Mouse (Mus musculus) ovary, postnatal 36 days (tissue): ENCODE results near the gene Il13ra1.
A peak's percentile ranks its signal among the peaks of the same experiment; 100 is the strongest.

Experiments
- DNase-seq: peaks from one replicate; pipeline ENCODE4 v3.0.0; 2022; ENCODE audit warnings: low spot score, mixed read lengths

Gene Il13ra1

DNA sequence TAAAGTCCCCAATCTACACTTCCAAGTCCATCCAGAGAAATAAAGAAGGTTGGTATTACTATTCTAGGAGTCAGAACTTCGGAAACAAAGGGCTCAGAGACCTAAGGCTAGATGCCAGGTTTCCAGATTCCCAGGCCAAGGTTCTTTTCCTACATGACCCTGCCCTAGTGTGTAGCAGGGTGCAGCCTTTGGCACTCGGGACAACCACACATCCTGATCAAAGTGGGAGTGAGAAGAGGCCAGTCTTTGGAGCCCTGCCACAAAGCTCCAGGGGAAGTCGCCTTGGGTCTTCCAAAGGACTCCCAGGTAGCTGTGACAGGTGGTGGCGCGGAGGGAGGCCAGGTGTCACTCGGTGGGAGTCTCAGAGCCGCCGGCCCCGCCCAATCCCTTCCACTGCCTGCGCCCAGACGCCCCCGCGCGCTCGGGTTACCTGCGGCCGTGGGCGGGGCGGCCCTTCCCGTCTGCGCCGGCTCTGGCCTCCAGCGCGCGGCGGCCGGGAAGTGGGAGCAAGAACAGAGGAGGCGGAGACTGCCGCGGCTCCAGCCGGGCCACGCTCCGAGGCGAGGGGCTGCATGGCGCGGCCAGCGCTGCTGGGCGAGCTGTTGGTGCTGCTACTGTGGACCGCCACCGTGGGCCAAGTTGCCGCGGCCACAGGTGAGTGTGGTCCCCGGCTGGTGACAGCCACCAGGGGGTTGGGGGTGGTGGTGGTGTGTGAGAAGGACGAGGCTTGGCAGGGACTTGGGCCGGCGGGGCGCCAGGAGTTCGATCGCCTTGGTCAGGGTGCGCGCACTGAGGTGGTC is at the start of gene Il13ra1:
Gene Il13ra1, plus strand, starts transcription at position 489 of the 800 bp plus-strand sequence.
- peak; percentile 48 for DNase-seq

DNA sequence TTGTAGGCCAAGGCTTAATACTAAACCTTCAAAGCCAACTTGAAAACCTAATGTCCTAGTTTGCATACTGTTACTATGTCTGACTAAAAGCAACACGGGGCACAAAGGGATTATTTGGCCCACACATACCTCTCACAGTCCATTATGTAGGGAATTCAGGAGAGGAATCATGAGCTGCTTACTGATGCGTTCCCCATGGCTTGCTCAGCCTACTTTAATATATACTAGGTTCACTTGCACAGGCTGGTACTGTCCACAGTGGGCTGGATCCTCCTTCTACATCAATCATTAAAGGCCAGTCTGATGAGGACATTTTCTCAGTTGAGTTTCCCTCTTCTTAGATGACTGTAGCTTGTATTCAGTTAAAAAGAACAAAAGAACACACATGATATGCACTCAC is 37.9 kb upstream of the Il13ra1 start:
- DNase-seq: no peak

DNA sequence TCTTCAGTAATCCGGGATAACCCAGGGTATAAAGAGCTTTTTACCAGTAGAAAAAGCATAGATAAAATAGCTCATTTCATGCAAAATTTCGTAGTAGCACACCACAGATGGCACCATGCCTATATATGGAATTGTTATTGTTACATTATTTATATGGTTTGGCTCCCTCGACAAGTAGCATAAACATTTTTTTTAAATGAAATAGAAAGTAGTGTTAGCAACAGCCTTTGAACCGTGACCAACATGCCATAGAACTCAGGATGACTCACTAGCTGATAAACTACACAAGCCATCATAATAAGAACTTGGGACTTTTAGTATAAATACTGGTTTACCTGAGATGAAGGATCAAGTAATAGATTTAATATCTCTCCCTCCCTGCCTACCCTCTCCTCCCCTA is 34.7 kb upstream of the Il13ra1 start:
- no peak for DNase-seq

DNA sequence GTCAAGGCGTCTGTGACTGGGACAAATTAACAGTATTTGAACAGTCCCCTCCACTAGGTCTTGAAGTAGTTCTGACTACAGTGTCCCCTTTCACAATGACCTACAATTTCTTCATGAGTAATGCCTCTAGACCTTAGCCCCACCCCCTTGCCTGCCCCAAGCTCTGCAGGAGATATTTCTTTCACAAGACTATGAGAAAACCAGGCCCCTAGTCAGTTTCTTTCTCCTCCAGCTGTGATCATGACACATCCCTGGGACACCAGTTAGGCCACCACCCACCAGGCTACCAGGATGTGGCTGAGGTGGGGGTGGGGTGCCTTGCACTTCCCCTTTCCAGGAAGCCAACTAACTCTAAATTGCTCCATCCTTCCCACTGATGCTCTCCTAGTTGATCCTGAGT is 29.0 kb upstream of the Il13ra1 start:
- DNase-seq: no peak

DNA sequence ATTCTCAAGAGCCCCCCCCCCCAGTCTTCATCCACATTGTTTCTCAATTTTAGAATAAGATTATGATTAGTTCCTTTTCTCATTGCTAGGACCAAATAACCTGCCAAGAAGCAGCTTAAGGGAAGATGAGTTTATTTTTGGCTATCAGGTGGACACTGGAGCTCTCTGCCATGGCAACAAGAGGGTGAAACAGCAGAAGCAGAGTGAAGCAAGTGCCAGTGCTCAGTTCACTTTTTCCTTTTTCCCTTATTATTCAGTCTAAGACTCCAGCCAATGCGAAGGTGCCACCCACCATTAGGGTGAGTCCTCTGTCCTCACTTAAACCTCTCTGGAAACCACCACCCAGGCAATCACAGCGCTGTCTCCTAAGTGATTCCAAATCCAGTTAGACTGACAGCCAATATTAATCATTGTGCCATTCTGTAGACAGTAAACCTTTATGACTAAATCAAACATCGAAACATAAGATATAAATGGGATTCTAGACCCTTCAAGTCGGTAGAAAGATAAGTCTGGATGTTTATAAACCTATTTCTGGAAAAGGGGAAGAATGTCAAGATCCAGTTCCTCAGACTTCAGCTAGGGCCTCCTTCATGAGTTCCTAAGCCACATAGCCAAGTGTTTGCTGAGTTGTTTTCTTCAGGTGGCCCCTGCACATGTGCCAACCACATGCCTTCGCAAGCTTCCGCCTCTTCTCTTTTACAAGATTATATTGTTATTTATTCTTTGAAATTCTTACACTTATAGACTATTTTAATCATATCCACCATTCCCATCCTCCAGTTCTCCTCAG is 23.2 kb upstream of the Il13ra1 start:
- DNase-seq: no peak

DNA sequence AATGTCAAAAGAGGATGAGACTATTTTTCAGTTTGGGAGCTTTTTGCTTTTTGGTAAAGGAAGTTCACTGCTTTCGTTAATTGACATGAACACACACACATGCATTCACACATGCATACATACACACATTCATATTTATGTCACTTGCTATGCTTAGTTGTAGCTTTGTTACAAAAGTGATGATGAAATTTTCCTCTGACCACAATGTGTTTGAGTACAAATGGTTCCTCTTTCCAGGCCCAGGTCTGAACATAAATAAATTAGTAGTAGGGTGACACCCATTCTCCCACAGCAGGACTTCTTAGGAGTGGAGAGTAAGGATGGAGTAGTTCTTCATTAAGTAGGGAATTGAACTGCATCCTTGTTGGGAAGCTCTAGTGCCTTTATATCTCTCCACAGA is 11.0 kb upstream of the Il13ra1 start:
- DNase-seq: no peak

DNA sequence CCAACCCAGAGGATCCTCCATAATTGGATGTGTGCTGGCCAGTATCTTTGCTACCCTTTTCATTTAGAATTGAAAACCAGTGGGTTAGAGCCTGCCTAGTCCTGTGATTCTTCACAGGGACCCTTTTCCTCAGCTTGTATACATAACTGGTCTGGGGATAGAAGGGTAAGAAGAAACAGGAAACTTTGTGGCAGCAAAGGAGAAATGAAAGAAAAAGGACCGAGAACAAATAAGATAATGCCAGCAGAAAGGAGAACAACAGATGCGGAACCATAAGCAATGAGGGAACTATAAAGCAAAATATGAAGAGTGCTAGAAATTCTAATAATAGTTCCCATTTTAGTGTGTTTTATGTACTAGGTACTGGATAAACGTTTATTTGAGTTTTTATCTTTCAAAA is 10.6 kb upstream of the Il13ra1 start:
- no peak for DNase-seq

DNA sequence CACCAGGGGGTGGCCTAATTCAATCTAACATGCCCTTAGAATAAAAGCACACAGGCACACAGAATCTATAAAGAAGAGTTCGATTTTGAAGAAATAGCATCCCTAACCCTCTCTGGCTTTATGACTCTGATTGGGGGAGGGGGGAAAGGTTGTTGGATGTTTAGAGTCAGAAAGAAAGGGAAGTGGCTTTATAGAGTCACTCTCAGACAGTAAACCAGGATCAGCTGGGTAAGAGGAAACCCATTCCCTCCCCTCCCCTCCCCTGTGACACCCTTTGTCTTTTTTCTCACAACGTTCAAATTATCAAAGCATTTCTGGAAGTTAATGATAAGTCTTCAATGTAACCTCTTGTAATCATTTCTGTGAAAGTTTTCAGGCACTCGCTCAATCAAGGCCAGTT is 3.3 kb upstream of the Il13ra1 start:
- no peak for DNase-seq

DNA sequence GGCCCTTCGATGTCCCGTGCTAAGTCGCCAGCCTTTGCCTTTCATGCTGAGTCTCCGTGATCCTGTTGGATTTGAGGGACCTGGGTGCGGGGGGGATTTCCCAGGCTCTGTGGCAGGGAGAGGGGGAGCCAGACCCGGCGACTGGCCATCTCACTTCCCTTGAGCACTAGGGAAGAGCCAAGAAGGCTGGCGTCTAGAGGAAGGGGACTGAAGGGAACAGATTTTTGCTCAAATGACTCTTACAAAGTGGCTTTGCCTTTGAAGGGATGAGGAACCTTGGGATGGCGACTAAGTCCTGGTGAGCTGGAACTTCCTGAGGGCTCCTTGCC is 476 bp downstream of the Il13ra1 start:
- no peak for DNase-seq

DNA sequence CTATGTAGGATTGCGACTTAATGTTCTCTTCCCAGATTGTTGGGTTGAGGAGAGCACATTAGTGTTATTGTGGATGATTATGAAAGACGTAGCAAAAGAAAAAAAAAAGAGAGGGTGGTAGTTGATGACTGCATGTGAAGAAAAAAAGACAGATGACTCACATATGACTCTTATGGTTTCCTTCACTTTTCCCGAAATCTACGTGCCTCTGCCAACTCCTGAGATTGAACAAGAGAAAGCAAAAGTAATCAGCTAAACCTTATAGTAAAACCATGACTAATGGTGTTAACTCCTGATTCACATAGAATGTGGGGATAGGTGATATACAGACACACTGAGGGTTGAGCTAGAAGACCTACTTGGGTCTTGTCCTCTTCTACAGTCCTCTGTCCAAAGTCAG is 3.3 kb downstream of the Il13ra1 start:
- DNase-seq: no peak

DNA sequence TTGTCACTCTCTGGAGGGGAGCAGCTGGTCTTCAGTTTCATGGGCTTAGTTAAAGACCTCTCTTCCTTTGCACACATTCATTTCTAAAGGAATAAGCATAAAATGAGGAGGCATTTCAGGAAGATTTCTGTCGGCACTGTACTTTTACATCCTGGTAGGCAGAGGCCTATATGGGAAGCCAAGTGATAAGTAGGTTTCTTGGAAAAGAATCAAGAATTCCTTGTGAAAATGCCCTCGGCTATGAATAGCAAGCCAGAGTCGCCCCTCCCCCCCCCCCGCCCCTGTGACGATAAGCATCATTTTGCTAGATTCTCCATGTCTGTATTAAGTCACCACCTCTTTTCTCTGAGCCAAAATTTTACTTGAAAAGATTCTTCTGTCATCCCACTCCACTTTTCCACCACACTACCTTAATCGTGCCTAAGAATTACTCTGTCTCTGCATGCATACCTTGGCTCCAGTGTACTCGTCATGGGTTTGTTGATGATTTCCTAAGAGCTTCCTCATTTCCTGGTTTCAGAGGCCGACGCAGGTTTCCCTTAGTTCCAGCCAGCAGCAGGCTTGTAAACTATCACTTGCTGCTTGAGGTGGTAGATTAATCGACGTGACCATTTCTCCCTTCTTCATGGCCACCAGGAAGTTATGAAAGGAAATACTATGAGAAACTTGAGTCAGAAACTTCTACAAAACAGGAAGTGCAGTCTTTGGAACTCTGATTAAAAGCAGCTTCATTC is 17.3 kb downstream of the Il13ra1 start:
- no peak for DNase-seq

DNA sequence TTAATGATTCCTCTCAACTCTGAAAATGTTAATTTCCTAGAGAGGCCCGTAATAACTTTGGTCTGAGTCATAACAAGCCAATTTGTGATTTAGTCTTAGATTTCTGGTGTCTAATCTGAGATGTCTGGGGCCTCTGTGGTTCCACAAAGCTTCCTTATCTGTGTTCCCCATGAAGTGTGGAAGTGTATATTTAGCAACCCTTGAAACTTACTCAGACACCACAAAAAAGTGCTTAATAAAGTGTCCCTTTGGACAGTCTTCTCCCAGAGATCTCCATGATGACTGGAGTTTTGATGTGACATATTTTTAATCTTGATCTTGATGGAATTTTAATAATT is 17.8 kb downstream of the Il13ra1 start:
- no peak for DNase-seq

DNA sequence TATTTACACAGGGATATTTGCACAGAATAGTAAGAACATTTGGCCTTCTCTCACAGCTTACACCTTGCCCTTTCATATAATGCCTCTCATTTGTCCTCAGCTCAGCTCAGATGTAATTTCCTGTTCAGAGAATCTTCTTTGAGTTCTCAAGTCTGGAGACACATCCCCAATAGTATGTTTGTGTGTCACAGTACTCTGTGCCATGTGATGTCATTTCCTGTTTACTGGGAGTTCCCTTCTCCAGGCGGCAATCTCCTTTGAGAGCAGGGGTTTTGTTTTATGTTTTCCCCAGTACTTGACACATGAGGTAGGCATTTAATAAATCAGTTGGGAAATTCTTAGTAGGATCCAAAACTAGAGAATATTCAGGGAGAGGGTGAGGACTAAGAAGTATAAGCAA is 24.4 kb downstream of the Il13ra1 start:
- DNase-seq: no peak

DNA sequence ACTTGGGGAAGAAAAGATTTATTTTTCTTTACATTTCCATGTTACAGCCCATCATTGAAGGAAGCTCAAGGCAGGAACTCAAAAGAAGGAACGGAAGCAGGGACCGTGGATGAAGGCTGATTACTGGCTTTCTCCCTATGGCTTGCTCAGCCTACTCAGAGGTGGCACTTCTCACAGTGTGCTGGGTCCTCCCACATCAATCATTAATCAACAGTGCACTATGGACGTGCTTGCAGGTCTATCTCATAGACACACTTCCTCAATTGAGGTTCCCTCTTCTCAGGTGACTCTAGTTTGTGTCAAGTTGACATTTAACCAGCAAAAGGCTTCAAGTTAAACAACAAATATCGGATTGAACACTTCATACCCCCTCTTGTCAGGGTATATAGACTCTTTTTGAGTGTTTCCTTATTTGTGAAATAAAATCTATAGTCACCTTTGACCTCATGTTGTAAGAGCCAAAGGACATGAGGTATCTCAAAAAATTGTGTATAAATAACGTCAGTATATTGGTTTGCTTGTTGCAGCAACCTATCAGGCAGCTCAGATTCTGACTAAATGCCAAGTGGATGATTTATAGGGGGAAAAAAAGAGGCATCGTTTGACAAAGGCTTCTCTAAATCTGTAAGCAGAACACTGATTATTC is 30.2 kb downstream of the Il13ra1 start:
- DNase-seq: no peak

DNA sequence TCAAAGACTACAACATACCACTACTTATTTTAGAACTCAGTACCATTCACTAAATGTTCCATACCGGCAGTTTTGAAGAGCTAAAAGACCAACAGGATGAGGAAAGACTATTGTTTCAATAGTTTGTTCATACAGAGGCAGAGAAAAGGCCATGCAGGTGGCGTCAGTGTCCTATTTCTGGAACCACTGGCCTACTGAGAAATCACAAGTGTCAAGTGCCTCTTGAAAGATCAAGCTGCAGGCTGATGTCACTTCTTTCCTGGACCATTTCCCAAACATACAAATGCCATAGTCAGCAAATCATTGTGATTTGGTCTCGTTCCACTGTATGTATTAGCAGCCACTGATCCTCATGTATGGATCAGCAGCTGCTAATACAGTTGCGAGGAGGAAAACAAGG is 34.8 kb downstream of the Il13ra1 start:
- DNase-seq: no peak

DNA sequence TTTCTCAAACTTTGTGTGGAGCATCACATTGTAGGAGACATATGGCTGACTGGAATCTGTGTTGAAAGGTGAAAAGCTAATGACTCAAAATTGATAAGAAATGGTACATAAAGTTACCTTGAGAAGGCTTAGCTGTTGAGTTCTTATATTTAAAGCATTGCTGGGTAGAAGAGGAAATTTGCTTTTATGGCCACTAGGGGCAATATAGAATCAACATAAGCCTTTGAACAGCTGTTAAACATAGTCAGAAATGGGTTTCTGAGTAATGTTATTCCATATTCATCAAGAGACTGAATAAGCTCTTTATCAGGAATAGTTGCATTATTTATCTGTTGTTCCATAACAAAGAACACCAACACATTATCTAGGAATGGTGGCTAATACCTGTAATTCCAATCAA is 38.2 kb downstream of the Il13ra1 start:
- DNase-seq: no peak

DNA sequence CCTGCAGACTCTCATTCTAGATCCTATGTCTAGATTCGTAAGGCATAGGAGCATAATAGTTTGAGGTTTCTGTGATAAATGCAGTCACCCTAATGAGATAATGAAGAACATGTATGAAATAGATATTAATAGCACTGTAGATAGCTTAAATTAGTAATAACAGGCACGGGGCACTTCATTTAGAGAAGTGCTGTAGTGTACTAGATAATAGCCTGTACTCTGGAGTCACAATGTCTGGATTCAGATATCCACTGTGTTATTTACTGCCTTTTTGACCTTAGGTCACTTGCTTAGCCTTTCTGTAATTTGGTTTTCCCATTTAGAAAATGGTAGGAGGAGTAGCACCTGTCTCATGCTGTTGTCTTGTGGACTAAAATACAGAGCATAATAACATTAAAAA is 44.8 kb downstream of the Il13ra1 start:
- no peak for DNase-seq

DNA sequence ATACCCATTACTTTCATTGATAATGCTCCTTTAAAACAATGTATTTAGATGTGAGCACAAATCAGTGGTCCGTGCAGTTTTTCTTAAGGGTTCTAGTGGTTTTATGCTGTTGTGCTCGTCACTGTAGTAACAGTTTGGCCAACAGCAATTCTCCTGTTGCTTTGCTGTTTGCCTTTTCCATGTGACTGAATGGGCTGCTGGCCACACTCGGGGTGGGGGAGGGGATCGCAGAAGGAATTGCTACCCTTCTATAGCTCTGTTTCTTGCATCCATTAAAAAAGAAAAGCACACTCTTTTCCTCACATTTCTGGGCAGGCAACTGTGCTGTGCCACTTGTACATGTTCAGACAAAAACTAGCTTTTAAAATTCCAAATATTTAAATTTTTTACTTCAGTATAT is 49.7 kb downstream of the Il13ra1 start:
- no peak for DNase-seq

DNA sequence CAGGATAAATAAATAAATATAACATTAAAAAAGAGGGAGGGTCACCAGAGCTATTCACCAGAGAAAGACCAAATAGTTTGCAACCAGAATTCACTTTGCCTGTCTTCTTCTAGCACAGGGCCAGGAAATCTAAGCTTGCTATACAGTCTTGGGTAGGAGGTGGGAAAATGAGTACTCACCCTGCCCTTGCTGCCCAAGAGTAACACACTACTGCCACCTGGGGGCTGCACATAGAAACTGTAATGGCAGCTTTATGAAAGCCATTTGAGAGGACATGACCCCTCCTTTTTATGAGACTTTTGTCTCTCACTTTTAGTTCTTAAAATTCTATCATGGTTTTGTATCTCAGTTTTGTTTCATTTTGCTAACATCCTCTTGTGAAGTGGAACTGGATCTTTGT is 71.7 kb downstream of the Il13ra1 start:
- peak; percentile 39 for DNase-seq

DNA sequence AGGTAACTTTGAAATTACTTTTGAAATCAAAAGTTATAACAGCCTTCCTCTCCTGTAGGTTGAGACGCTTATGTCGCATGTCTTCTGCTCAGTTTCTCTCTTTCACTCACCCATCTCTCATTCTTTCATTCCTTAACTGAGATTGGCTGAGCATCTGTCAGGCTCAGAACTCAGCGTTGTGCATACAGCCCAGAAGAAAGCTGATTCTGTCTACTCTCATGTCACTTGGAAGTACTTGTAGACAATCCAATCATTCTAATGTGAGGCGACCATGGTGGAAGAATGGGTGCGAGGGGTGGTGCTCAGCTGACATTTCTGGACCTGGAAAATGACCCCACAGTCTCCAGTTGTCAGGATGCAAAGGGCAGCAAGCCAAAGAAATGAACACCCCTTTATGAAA is 74.1 kb downstream of the Il13ra1 start:
- no peak for DNase-seq

DNA sequence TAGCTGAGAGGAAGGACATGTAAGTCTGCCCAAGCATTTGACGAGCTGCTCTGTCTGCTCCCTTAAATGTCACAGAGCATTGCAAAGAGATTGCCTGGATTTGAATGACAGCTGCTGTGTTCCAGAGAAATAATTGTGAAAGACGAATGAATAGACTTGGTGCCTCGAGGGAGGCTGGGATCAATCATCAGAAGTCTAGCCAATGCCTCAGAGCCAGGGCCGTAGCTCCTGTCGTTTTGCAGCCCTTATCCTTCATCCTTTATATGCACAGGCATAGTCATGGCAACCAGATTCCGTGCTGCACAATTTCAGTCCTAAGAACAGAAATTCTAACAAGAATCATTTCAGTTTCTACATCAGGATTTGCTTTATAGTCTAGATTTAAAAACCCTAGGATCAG is 74.5 kb downstream of the Il13ra1 start:
- DNase-seq: no peak

DNA sequence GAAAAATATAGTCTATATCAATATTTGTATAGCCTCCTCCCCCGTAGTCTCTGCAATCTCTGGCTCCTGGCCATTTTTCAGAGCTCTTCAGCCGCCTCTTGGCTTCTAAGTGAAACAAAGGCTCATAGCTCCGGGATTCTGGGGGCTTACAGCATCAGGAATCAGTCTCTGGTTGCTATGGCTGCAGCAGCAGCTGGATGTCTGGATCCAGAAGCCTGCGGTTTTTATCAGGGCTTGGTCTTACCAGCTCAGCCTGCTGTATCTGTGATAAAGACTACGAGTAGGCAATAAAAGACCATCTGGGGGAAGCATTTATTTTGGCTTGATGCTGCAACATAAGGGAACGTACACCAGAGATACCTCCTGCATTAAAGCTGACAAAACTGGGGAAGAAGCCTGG is 82.0 kb downstream of the Il13ra1 start:
- no peak for DNase-seq
